Mouse (Mus musculus) stomach, postnatal 0 days (tissue): ENCODE data around the gene Armc9. TPM values are rescaled to one million over a fixed set of nuclear protein-coding genes. Genes with fewer than 3 reads are reported as not detected.
A peak's percentile ranks its signal among the peaks of the same experiment; 100 is the strongest.

ENCODE experiments used
- ATAC-seq: fragments of 200-750 bp; cut with Nextera tagmentation; 2 replicates; pipeline ENCODE4 v1.8.0; 2017; ENCODE audit not compliant: low FRiP score, low TSS enrichment
- DNase-seq: peaks from one replicate; pipeline ENCODE4 v3.0.0-alpha.2; 2016; ENCODE audit warnings: low spot score
- H3K27ac ChIP-seq: fragments of 300-500 bp; sonication (generic); replicated peaks from 2 replicates; pipeline ENCODE4 v1.5.1; 2014; ENCODE audit warnings: mild to moderate bottlenecking, control low read depth
- H3K27me3 ChIP-seq: fragments of 300-500 bp; sonication (generic); 2 replicates; pipeline ENCODE4 v1.6.1; 2014; ENCODE audit warnings: low read length; ENCODE audit not compliant: control insufficient read depth, insufficient read depth
- H3K36me3 ChIP-seq: fragments of 300-500 bp; sonication (generic); 2 replicates; pipeline ENCODE4 v1.6.1; 2014; ENCODE audit warnings: low read length, mixed read lengths; ENCODE audit not compliant: control insufficient read depth, insufficient read depth
- H3K4me1 ChIP-seq: fragments of 300-500 bp; sonication (generic); replicated peaks from 2 replicates; pipeline ENCODE4 v1.6.1; 2014; ENCODE audit warnings: antibody characterized with exemption; ENCODE audit not compliant: control insufficient read depth, insufficient read depth
- H3K4me2 ChIP-seq: fragments of 300-500 bp; sonication (generic); replicated peaks from 2 replicates; pipeline ENCODE4 v1.6.1; 2014; ENCODE audit warnings: low read depth, mild to moderate bottlenecking, control low read depth, moderate library complexity
- H3K4me3 ChIP-seq: fragments of 300-500 bp; sonication (generic); 2 replicates; pipeline ENCODE4 v1.5.1; 2014; ENCODE audit warnings: low read depth, low read length, control low read depth
- H3K9ac ChIP-seq: fragments of 300-500 bp; sonication (generic); 2 replicates; pipeline ENCODE4 v1.6.1; 2014; ENCODE audit warnings: mild to moderate bottlenecking, low read length, control low read depth, mixed read lengths
- H3K9me3 ChIP-seq: fragments of 300-500 bp; sonication (generic); 2 replicates; pipeline ENCODE4 v1.6.1; 2016; ENCODE audit warnings: low read length; ENCODE audit not compliant: control insufficient read depth
- CTCF ChIP-seq: IDR thresholded peaks from 2 replicates; pipeline ENCODE4 v1.5.1; 2016; ENCODE audit warnings: antibody characterized with exemption, low read depth, mild to moderate bottlenecking, moderate library complexity
- EP300 ChIP-seq: optimal IDR thresholded peaks from 2 replicates; pipeline ENCODE3; 2016; ENCODE audit warnings: antibody characterized with exemption
- whole genome bisulfite sequencing: fragments of 180-500 bp; shearing (Covaris S2); extraction: QIAGEN DNeasy Blood & Tissue Kit; methylation state at CpG from one replicate; pipeline ENCODE4 v1.1.7; 2014; 5-methylcytosine and 5-hydroxymethylcytosine counted together
- polyA plus RNA-seq: library from polyadenylated mRNA; unstranded; fragments of >200 nt; fragmentation: Nextera tagmentation; extraction: Ambion mirVana; gene quantifications from 2 replicates; pipeline ENCODE4 v1.2.1, GENCODE M21; 2015

The Armc9 gene
- polyA plus RNA-seq, 1 experiment from 2014 or later = 7.3 TPM

DNA sequence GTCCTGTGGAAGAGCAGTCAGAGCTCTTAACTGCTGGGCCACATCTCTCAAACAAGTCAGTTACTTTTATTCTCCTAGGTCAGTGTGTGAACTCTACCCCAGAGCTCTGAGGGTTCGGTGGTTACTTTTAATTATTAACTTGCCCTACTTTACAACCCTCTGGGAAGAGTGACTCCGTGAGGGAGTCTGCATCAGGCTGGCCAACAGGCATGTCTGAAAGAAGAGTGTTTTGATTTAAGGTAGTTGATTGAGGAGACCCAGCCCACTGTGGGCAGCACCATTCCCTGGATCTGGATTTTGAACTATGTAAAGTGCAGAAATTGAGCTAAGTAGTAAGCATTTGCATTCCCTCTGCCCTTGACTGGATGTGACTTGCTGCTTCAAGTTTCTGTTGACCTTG is 21.5 kb downstream of the Armc9 start:
- 58% methylated on average over 2 of the region's 2 CpGs for WGBS
- Histone ChIP-seq H3K4me1 (no peaks in the 10 kb centered on the region), H3K9ac (no peak overlapping the region), H3K27me3 (no peaks in the 10 kb centered on the region), H3K9me3 (no peaks in the 10 kb centered on the region), H3K4me2 (no peak overlapping the region), H3K27ac (no peak overlapping the region), H3K4me3 (no peak overlapping the region), H3K36me3 (peaks cover 6% of the 10 kb centered on the region; the same call in 1 of the 2 replicates)
- DNase-seq (no peak), ATAC-seq (peak; percentile 58)
- no peak for TF ChIP-seq CTCF
- no peak for TF ChIP-seq EP300

DNA sequence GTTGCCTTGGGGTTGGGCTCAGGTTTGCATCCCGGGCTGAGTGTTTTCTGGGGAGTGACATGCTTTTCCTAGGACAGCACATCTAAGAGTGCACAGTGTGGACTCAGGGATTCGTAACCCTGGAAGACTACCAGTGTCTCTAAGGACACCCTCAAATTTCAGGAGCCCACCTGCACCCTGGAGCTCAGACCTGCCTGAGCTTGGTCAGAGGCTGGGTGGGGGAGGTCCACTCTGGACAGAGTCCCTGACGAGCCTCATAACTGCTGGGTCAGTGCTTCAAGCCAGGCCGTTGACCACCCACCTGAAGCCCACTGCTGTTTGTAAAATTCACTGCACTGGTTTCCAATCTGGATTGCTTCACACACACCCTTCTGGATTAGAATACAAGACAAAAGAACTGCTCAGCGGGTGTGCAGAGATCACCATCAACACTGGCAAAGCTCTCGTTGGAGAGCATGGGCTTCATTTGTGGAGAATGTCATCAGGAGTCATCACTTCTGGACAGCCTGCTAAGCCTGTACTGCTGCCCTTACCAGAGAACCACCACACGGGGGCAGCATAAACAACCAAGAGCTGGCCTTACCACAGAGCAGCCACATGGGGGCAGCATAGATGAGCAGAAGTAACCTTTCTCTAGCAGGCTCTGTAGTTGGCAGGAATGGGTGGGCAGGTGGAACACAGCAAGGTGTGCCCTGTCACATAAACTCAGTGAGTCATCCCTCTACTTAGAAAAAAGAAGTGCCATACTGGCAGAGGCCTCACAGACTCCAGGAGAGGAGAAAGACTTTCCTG is 24.1 kb downstream of the Armc9 start:
- H3K9ac ChIP-seq = no peak overlapping the region
- H3K4me3 ChIP-seq = no peak overlapping the region
- H3K27ac ChIP-seq = peak overlapping the region; percentile 56; the same call in 1 of the 2 replicates
- H3K9me3 ChIP-seq = no peaks in the 10 kb centered on the region
- H3K36me3 ChIP-seq = peaks cover 6% of the 10 kb centered on the region; the same call in 1 of the 2 replicates
- DNase-seq (peak; percentile 91), ATAC-seq (peak; percentile 88)
- H3K4me1 ChIP-seq = no peaks in the 10 kb centered on the region
- WGBS = 42% methylated on average over 7 of the region's 7 CpGs
- TF ChIP-seq CTCF (peak; percentile 100), EP300 (no peak)
- H3K4me2 ChIP-seq = no peak overlapping the region
- H3K27me3 ChIP-seq = no peaks in the 10 kb centered on the region

DNA sequence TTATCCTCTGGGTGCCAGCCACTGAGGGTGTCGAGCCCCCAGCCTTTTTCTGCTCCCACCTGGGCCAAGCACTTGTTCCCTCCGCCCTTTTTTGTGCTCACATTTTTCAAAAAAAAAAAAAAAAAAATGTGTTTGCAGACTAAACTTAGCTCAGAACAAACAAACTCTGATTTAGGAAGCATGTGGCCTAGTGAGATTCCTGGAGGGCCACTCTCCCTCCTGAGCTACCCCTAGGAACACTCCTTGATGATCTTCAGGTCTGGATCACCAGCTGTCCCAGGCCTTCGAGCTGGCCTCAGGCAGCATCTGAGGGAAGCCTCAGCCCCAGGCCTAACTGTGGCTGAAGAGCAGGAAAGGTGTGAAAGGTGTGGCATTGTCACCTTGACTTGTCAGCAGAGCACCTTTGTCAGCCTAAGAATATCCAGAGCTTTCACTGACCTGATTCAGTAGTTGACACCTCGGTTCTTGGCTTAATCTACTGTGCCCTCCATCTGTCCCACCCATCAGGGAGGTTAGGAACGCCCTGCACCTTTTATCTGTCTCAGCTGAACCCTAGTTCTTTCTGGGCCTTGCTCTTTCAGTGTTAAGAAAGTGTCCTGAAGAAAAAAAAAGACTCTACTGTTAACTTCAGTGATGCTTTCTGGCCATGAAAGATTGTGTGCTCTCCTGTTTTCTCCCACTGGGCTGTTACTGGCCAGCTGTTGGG is 27.6 kb downstream of the Armc9 start:
- Histone ChIP-seq H3K4me2 (no peak overlapping the region), H3K4me1 (no peaks in the 10 kb centered on the region), H3K9me3 (no peaks in the 10 kb centered on the region), H3K27me3 (no peaks in the 10 kb centered on the region), H3K36me3 (peaks cover under 1% of the 10 kb centered on the region; the same call in 1 of the 2 replicates), H3K9ac (no peak overlapping the region), H3K27ac (no peak overlapping the region), H3K4me3 (no peak overlapping the region)
- 44% methylated on average over 5 of the region's 5 CpGs for WGBS
- DNase-seq = no peak
- no peak for ATAC-seq
- TF ChIP-seq EP300 (no peak), CTCF (no peak)

DNA sequence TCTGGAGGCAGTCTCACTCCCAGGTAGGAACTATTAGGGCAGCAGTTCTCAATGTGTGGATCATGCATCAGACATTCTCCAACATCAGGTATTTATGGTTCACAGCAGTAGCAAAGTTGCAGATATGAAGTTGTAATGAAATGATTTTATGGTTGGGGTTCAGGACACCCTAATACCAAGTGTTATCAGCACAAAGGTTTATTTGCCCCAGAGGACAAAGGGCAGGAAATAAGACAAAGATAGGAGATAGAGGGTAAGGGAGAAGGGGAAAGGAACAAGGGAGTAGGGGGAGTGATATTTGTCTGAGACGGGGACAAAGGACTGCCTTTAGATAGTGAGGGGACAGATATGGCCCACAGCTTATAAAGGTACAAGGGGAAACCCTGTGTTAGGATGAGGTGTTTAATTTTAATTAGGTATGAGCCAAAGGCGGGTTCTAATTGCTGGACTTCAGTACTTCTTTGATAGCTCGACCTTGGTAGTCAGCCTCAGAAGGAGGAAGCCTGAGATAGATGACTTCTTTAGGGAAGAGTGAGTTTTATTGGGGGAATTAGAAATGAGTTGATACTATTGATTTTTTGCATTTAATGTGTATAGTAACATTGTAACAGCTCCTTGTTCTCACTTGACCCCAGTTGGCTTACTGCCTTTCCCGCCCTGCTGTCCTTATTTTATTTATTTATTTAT is 29.1 kb downstream of the Armc9 start:
- TF ChIP-seq CTCF = no peak
- TF ChIP-seq EP300 = no peak
- no peak overlapping the region for H3K4me2 ChIP-seq
- H3K27me3 ChIP-seq = no peaks in the 10 kb centered on the region
- no peak overlapping the region for H3K4me3 ChIP-seq
- DNase-seq = no peak
- H3K27ac ChIP-seq = no peak overlapping the region
- no peak for ATAC-seq
- no peak overlapping the region for H3K9ac ChIP-seq
- 71% methylated on average over 4 of the region's 4 CpGs for WGBS
- H3K36me3 ChIP-seq = no peaks in the 10 kb centered on the region
- H3K9me3 ChIP-seq = no peaks in the 10 kb centered on the region
- H3K4me1 ChIP-seq = no peaks in the 10 kb centered on the region

DNA sequence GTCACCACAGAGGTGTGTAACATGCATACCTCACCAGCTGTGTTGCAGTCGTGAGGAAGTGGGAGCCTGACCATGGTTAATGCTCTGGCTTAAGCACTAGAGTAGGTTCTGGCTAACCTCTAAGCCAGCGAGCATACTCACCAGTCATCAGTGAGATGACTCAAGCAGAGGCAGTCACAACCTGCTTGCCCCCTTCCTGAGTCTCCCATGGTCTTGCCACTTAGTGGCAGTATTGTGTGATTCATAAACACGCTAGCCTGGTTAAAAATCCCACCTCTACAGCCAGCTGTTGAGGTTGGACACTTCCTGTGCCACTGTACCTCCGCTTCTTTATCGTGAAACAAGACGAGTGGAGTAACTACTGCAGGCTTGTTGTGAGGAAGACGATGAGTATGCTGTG is 32.2 kb downstream of the Armc9 start:
- TF ChIP-seq EP300 (no peak), CTCF (no peak)
- 79% methylated on average over 7 of the region's 7 CpGs for WGBS
- H3K4me1 ChIP-seq = no peaks in the 10 kb centered on the region

More for the DNA sequence above, 32.2 kb downstream of the Armc9 start:
- Histone ChIP-seq H3K36me3 (no peaks in the 10 kb centered on the region), H3K9me3 (no peaks in the 10 kb centered on the region), H3K9ac (no peak overlapping the region), H3K4me2 (no peak overlapping the region), H3K27ac (no peak overlapping the region), H3K27me3 (no peaks in the 10 kb centered on the region), H3K4me3 (no peak overlapping the region)
- DNase-seq = no peak
- no peak for ATAC-seq
